Mouse (Mus musculus) MEL (cell line): Measurements from ENCODE around the gene Tgfb1. TPM values are rescaled to one million over a fixed set of nuclear protein-coding genes. Genes with fewer than 3 reads are reported as not detected.

Experiments used
- DNase-seq: peaks from one replicate; pipeline ENCODE4 v3.0.0; 2011; ENCODE audit warnings: low read depth, low spot score
- H3K27ac ChIP-seq: 2 replicates; pipeline ENCODE4 v1.5.1; 2012; ENCODE audit warnings: low read depth, mild to moderate bottlenecking, control low read depth, low read length, moderate library complexity; ENCODE audit not compliant: control insufficient read depth
- H3K27me3 ChIP-seq, 2 experiments: fragments of 150-350 bp in 1 of 2; sonication (generic) in 1 of 2; 2 replicates each; pipeline ENCODE4 v1.6.1; 2012; ENCODE audit warnings: low read length in 2 of 2, mild to moderate bottlenecking in 2 of 2, improper control_type of control experiment in 1 of 2, moderate library complexity in 1 of 2; ENCODE audit not compliant: insufficient read depth in 2 of 2, control insufficient read depth in 1 of 2
- H3K36me3 ChIP-seq, 2 experiments: 2 replicates each; pipeline ENCODE4 v1.6.1; 2012 to 2014; ENCODE audit warnings: low read length in 2 of 2, improper control_type of control experiment in 1 of 2, inconsistent platforms in 1 of 2, mild to moderate bottlenecking in 1 of 2; ENCODE audit not compliant: insufficient read depth in 2 of 2, control insufficient read depth in 1 of 2
- H3K4me1 ChIP-seq, 2 experiments: fragments of 150-350 bp in 1 of 2; sonication (generic) in 1 of 2; 2 replicates each; pipeline ENCODE4 v1.6.1; 2012; ENCODE audit warnings: low read length in 2 of 2, improper control_type of control experiment in 1 of 2, mild to moderate bottlenecking in 1 of 2; ENCODE audit not compliant: insufficient read depth in 2 of 2, control insufficient read depth in 1 of 2
- H3K4me3 ChIP-seq, 2 experiments: fragments of 150-350 bp in 1 of 2; sonication (generic) in 1 of 2; 2 replicates each; pipeline ENCODE4 v1.5.1; 2012; ENCODE audit warnings: low read depth in 2 of 2, low read length in 2 of 2, mild to moderate bottlenecking in 2 of 2, moderate library complexity in 2 of 2, control low read depth in 1 of 2, improper control_type of control experiment in 1 of 2; ENCODE audit not compliant: control insufficient read depth in 1 of 2, insufficient read depth in 1 of 2
- H3K79me2 ChIP-seq: 2 replicates; pipeline ENCODE4 v1.6.1; 2012; ENCODE audit warnings: mild to moderate bottlenecking, low read length, moderate library complexity; ENCODE audit not compliant: control insufficient read depth, poor library complexity, insufficient read depth
- H3K9ac ChIP-seq: 2 replicates; pipeline ENCODE4 v1.6.1; 2012; ENCODE audit warnings: low read depth, mild to moderate bottlenecking, control low read depth, low read length, moderate library complexity; ENCODE audit not compliant: control insufficient read depth, poor library complexity, severe bottlenecking
- H3K9me3 ChIP-seq: fragments of 150-350 bp; sonication (generic); replicated peaks from 2 replicates; pipeline ENCODE4 v1.6.1; 2012; ENCODE audit warnings: mild to moderate bottlenecking, low read length, improper control_type of control experiment, moderate library complexity; ENCODE audit not compliant: insufficient read depth
- CHD2 ChIP-seq: IDR thresholded peaks from 2 replicates; pipeline ENCODE4 v1.6.1; 2011; ENCODE audit warnings: low read length, improper control_type of control experiment
- CTCF ChIP-seq, 3 experiments: IDR thresholded peaks in 2 of 3; conservative IDR thresholded peaks in 1 of 3; 2 replicates each; pipeline ENCODE4 v1.5.1; 2011 to 2012; ENCODE audit warnings: low read length in 3 of 3, low read depth in 2 of 3, mild to moderate bottlenecking in 2 of 3, improper control_type of control experiment in 1 of 3, inconsistent platforms in 1 of 3, mixed read lengths in 1 of 3, moderate library complexity in 1 of 3; ENCODE audit not compliant: control insufficient read depth in 1 of 3, insufficient read depth in 1 of 3, poor library complexity in 1 of 3, severe bottlenecking in 1 of 3
- E2F4 ChIP-seq: IDR thresholded peaks from 2 replicates; pipeline ENCODE4 v1.6.1; 2011; ENCODE audit warnings: low read depth, low read length, improper control_type of control experiment, borderline replicate concordance
- ETS1 ChIP-seq: IDR thresholded peaks from 2 replicates; pipeline ENCODE4 v1.6.1; 2012; ENCODE audit warnings: low read depth, mild to moderate bottlenecking, inconsistent platforms, low read length, improper control_type of control experiment, moderate library complexity
- GABPA ChIP-seq: IDR thresholded peaks from 2 replicates; pipeline ENCODE4 v1.6.1; 2012; ENCODE audit warnings: low read depth, mild to moderate bottlenecking, inconsistent platforms, low read length, improper control_type of control experiment, moderate library complexity
- GATA1 ChIP-seq: IDR thresholded peaks from 2 replicates; pipeline ENCODE4 v1.6.1; 2011; ENCODE audit warnings: low read depth, low read length, improper control_type of control experiment
- HCFC1 ChIP-seq: IDR thresholded peaks from 2 replicates; pipeline ENCODE4 v1.6.1; 2012; ENCODE audit warnings: low read depth, mild to moderate bottlenecking, inconsistent platforms, low read length, improper control_type of control experiment, moderate library complexity
- JUND ChIP-seq: IDR thresholded peaks from 2 replicates; pipeline ENCODE4 v1.6.1; 2011; ENCODE audit warnings: low read depth, mild to moderate bottlenecking, improper control_type of control experiment, low read length
- KAT2A ChIP-seq: conservative IDR thresholded peaks from 2 replicates; pipeline ENCODE4 v1.6.1; 2012; ENCODE audit warnings: low read depth, low read length, improper control_type of control experiment, inconsistent platforms
- MAX ChIP-seq: IDR thresholded peaks from 2 replicates; pipeline ENCODE4 v1.6.1; 2011; ENCODE audit warnings: low read length, improper control_type of control experiment
- NELFE ChIP-seq: IDR thresholded peaks from 2 replicates; pipeline ENCODE4 v1.6.1; 2011; ENCODE audit warnings: low read depth, low read length, improper control_type of control experiment
- POLR2A ChIP-seq, 2 experiments: IDR thresholded peaks; 2 replicates each; pipeline ENCODE4 v1.6.1; 2011 to 2012; ENCODE audit warnings: low read length in 2 of 2, mild to moderate bottlenecking in 2 of 2, control low read depth in 1 of 2, improper control_type of control experiment in 1 of 2, low read depth in 1 of 2, moderate library complexity in 1 of 2; ENCODE audit not compliant: control insufficient read depth in 1 of 2, insufficient read depth in 1 of 2, poor library complexity in 1 of 2
- RAD21 ChIP-seq: IDR thresholded peaks from 2 replicates; pipeline ENCODE4 v1.6.1; 2011; ENCODE audit warnings: mild to moderate bottlenecking, low read depth, low read length, improper control_type of control experiment
- RCOR1 ChIP-seq: IDR thresholded peaks from 2 replicates; pipeline ENCODE4 v1.6.1; 2012; ENCODE audit warnings: low read depth, mild to moderate bottlenecking, inconsistent platforms, low read length, improper control_type of control experiment
- TBP ChIP-seq: IDR thresholded peaks from 2 replicates; pipeline ENCODE4 v1.8.0; 2011; ENCODE audit warnings: low read depth, low read length, improper control_type of control experiment
- UBTF ChIP-seq: IDR thresholded peaks from 2 replicates; pipeline ENCODE4 v1.6.1; 2012; ENCODE audit warnings: low read depth, mild to moderate bottlenecking, inconsistent platforms, low read length, improper control_type of control experiment, moderate library complexity, borderline replicate concordance; ENCODE audit not compliant: insufficient read depth
- ZMIZ1 ChIP-seq: IDR thresholded peaks from 2 replicates; pipeline ENCODE4 v1.6.1; 2012; ENCODE audit warnings: low read depth, mild to moderate bottlenecking, inconsistent platforms, low read length, improper control_type of control experiment, moderate library complexity
- ZNF384 ChIP-seq: IDR thresholded peaks from 2 replicates; pipeline ENCODE4 v1.6.1; 2012; ENCODE audit warnings: low read depth, mild to moderate bottlenecking, inconsistent platforms, low read length, improper control_type of control experiment
- polyA plus RNA-seq, 2 experiments: library from polyadenylated mRNA; stranded (reverse) in 1 of 2; unstranded in 1 of 2; fragments of >175 nt in 1 of 2; fragments of >200 nt in 1 of 2; gene quantifications; 2 replicates each; pipeline versions ENCODE4 v1.2.1 to v1.2.4; 2012; ENCODE audit warnings: low replicate concordance in 2 of 2, low read depth in 1 of 2; ENCODE audit not compliant: insufficient read length in 2 of 2, insufficient read depth in 1 of 2, missing spikeins in 1 of 2
- total RNA-seq: library from RNA; depleted of rRNA; stranded (reverse); fragments of 300-350 nt; gene quantifications from 2 replicates; pipeline ENCODE4 v1.2.3, GENCODE M21; 2012

Tgfb1 gene
- total and polyA plus RNA-seq, 3 experiments, result 108 to 489 (median 164) TPM

- Histone ChIP-seq H3K4me1 (peaks cover 13 to 52% of the 10 kb centered on the region in 2 experiments), H3K4me3 (peak overlapping the region in 1 of 2 experiments; percentile 52; a peak in 2 of 4 replicates), H3K9ac (peak overlapping the region; percentile 75), H3K36me3 (peaks cover 3 to 46% of the 10 kb centered on the region in 2 experiments), H3K27me3 (no peaks in the 10 kb centered on the region), H3K79me2 (peaks cover 73% of the 10 kb centered on the region), H3K27ac (peak overlapping the region; percentile 83), H3K9me3 (no peaks in the 10 kb centered on the region)
- no peak for DNase-seq
- no peak for TF ChIP-seq RCOR1
- no peak for TF ChIP-seq E2F4
- no peak for TF ChIP-seq MAX
- TF ChIP-seq ETS1, result no peak
- TF ChIP-seq KAT2A, result no peak
Observed at GRCm38 (mm10) chr7:25685926-25686470, 804 bp upstream of the Tgfb1 start.

GRCm38 (mm10) chr7:25687811-25688401 is 1.1 kb downstream of the Tgfb1 start:
- Histone ChIP-seq H3K4me1 (peaks cover 7 to 43% of the 10 kb centered on the region in 2 experiments), H3K36me3 (peaks cover 4 to 43% of the 10 kb centered on the region in 2 experiments), H3K27ac (peak overlapping the region; percentile 98), H3K79me2 (peaks cover 76% of the 10 kb centered on the region), H3K27me3 (no peaks in the 10 kb centered on the region), H3K4me3 (peak overlapping the region; percentile 80 to 97), H3K9me3 (no peaks in the 10 kb centered on the region), H3K9ac (peak overlapping the region; percentile 99)
- DNase-seq, result peak; percentile 56
- TF ChIP-seq CHD2 (no peak), TBP (no peak; the same call in 1 of the 2 replicates), JUND (no peak), NELFE (no peak), UBTF (0 out of 2 replicates have a peak, but pooled peaks have one; percentile 46), GABPA (no peak), ZNF384 (no peak), MAX (no peak), POLR2A (IDR thresholded peaks at IDR 0.05; ENCODE audit: control insufficient read depth in 1 of 2, insufficient read depth in 1 of 2, low read depth in 1 of 2, low read length in 2 of 2, poor library complexity in 1 of 2) (peak in 1 of 2 experiments; percentile 36; a peak in 1 of 4 replicates), GATA1 (no peak), CTCF (IDR thresholded peaks at IDR 0.05 in 2 of 3, conservative IDR thresholded peaks at IDR 0.05 in 1 of 3; ENCODE audit: control insufficient read depth in 1 of 3, insufficient read depth in 1 of 3, low read depth in 2 of 3, low read length in 3 of 3, poor library complexity in 1 of 3, severe bottlenecking in 1 of 3) (peak in 1 of 3 experiments; percentile 66; a peak in 3 of 6 replicates), HCFC1 (no peak), RAD21 (no peak), ZMIZ1 (no peak)
